Mouse (Mus musculus) midbrain, embryonic 11.5 days (tissue): ENCODE results near the gene Chd1l. TPM values are rescaled to one million over a fixed set of nuclear protein-coding genes. Genes with fewer than 3 reads are reported as not detected.
A peak's percentile ranks its signal among the peaks of the same experiment; 100 is the strongest.

ENCODE experiments used
- ATAC-seq: fragments of 200-750 bp; cut with Nextera tagmentation; 2 replicates; pipeline ENCODE4 v1.8.0; 2017; ENCODE audit warnings: moderate TSS enrichment, moderate library complexity; ENCODE audit not compliant: low FRiP score
- DNase-seq: peaks from one replicate; pipeline ENCODE4 v3.0.0; 2015; ENCODE audit warnings: low spot score; ENCODE audit errors: missing footprints
- H3K27ac ChIP-seq: fragments of 300-500 bp; sonication (generic); 2 replicates; pipeline ENCODE4 v1.5.1; 2014; ENCODE audit warnings: low read depth, low read length
- H3K27me3 ChIP-seq: fragments of 300-500 bp; sonication (generic); 2 replicates; pipeline ENCODE4 v1.6.1; 2014; ENCODE audit warnings: mild to moderate bottlenecking, low read length, moderate library complexity, mixed read lengths; ENCODE audit not compliant: control insufficient read depth, insufficient read depth
- H3K36me3 ChIP-seq: fragments of 300-500 bp; sonication (generic); 2 replicates; pipeline ENCODE4 v1.6.1; 2014; ENCODE audit warnings: mild to moderate bottlenecking, low read length, moderate library complexity, mixed read lengths; ENCODE audit not compliant: control insufficient read depth, insufficient read depth
- H3K4me1 ChIP-seq: fragments of 300-500 bp; sonication (generic); 2 replicates; pipeline ENCODE4 v1.6.1; 2014; ENCODE audit warnings: low read length; ENCODE audit not compliant: control insufficient read depth, insufficient read depth
- H3K4me2 ChIP-seq: fragments of 300-500 bp; sonication (generic); 2 replicates; pipeline ENCODE4 v1.6.1; 2014; ENCODE audit warnings: mild to moderate bottlenecking, moderate library complexity
- H3K4me3 ChIP-seq: fragments of 300-500 bp; sonication (generic); 2 replicates; pipeline ENCODE4 v1.5.1; 2014; ENCODE audit warnings: low read depth, low read length
- H3K9ac ChIP-seq: fragments of 300-500 bp; sonication (generic); 2 replicates; pipeline ENCODE4 v1.6.1; 2014; ENCODE audit warnings: low read length
- H3K9me3 ChIP-seq: fragments of 300-500 bp; sonication (generic); 2 replicates; pipeline ENCODE4 v1.6.1; 2016; ENCODE audit warnings: low read length; ENCODE audit not compliant: control insufficient read depth
- WGBS: fragments of 180-500 bp; shearing (Covaris S2); extraction: QIAGEN DNeasy Blood & Tissue Kit; methylation state at CpG from one replicate; pipeline ENCODE4 v1.1.7; 2014; 5-methylcytosine and 5-hydroxymethylcytosine counted together
- polyA plus RNA-seq: library from polyadenylated mRNA; unstranded; fragments of >200 nt; fragmentation: Nextera tagmentation; extraction: Ambion mirVana; gene quantifications from 2 replicates; pipeline ENCODE4 v1.2.1, GENCODE M21; 2014

The Chd1l gene
- polyA plus RNA-seq, result 20.1 and 20.4 TPM in 2 replicates

DNA sequence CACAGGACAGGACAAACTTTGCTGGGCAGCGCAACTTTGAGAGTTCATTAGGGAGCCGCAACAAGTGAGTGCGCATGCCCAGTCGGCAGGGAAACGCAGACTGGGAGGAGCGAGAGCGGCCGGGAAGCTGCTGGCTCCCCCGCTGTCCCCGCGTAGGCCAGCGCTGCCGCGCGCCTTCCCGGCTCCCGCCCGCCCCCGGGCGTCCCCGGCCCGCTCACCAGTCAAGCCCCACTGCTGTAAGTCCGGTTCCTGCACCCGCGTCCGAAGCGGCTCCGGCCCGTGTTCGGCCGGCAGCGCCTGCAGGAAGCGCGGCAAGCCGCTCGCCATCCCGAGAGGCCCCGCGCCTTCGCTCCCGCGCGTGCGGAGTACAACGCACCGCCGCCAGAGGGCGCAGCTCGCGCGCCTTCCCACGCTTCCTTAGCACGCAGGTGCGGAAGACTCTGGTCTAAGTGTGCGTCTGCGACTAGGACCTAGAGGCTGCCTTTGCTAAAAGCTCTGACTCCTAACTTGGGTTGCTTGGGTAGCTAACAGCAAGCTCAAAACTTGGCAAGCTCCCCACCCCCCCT, at the start of gene Chd1l:
TSS of gene Chd1l (minus strand) at position 359 of the 566 bp plus-strand sequence.
- Histone ChIP-seq H3K27me3 (no peaks in the 10 kb centered on the region), H3K9ac (peak within 1 kb of the TSS; percentile 90), H3K4me1 (peaks cover 3% of the 10 kb centered on the region; the same call in 1 of the 2 replicates), H3K9me3 (no peaks in the 10 kb centered on the region), H3K27ac (peak within 1 kb of the TSS; percentile 72), H3K36me3 (no peaks in the 10 kb centered on the region), H3K4me2 (peak within 1 kb of the TSS; percentile 58), H3K4me3 (peak within 1 kb of the TSS; percentile 68)
- ATAC-seq (peak; percentile 95), DNase-seq (peak; percentile 100)
- WGBS, result under 1% methylated on average over 50 of the region's 56 CpGs

DNA sequence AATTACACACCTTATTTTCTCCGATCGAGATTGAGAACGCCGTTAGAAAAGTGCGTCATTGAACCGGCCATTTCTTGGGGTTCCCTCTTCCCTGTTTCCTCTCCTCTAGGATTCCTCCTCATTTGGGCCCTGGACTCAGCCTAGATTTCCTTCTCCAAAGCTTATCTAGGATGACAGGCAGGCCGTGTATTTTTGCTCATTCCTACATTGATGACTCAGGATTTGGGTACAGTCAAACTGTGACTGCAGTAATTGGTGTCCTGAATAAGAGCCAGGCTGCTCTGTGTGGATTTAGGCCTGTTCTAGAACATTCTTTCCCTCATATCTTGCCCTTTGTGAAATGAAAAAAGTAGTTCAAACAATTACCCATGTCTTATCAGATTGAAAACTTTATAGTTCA, 49.7 kb upstream of the Chd1l start:
- WGBS, result 94% methylated on average over 7 of the region's 7 CpGs
- no peak overlapping the region for H3K4me3 ChIP-seq
- H3K4me1 ChIP-seq, result peaks cover 10% of the 10 kb centered on the region
- H3K9me3 ChIP-seq, result no peaks in the 10 kb centered on the region
- ATAC-seq (no peak), DNase-seq (no peak)
- no peak overlapping the region for H3K9ac ChIP-seq
- no peaks in the 10 kb centered on the region for H3K27me3 ChIP-seq
- H3K36me3 ChIP-seq, result no peaks in the 10 kb centered on the region
- H3K27ac ChIP-seq, result no peak overlapping the region
- H3K4me2 ChIP-seq, result no peak overlapping the region

DNA sequence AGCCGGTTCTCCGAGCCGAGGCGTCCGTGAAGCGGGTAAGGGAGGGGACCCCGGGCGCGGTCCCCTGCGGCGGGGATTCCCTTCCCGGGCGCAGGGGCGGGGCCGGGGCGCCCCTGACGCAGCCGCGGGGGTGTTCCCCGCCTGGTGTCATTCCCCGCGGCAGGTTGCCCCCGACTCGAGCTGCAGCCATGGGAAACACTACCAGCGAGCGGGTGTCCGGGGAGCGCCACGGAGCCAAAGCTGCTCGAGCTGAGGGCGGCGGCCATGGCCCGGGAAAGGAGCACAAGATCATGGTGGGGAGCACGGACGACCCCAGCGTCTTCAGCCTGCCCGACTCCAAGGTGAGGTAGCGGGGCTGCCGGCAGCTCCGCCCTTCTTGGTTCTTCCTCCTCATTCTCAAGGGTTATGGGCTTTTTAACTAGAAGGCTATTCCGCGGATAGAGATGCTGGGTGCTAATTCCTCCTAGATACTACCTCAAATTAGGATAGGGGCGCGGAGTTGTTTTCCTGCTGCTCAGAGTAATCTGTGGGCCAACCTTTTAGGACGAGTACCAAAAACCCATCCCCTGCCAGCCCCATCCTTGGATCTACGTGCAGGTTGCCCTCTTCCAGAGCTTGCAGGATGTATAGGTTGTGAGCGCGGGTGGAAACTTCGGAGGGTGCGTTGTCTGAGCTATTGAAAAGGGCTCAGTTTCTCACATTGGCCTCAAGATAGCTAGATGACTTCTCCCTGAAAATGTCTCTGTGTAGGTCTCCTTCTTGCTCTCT, 48.6 kb upstream of the Chd1l start:
- Histone ChIP-seq H3K4me3 (peak overlapping the region; percentile 83), H3K27me3 (no peaks in the 10 kb centered on the region), H3K36me3 (no peaks in the 10 kb centered on the region), H3K4me1 (peaks cover 10% of the 10 kb centered on the region), H3K9ac (peak overlapping the region; percentile 74), H3K4me2 (peak overlapping the region; percentile 76), H3K27ac (no peak overlapping the region), H3K9me3 (no peaks in the 10 kb centered on the region; the same call in 1 of the 2 replicates)
- under 1% methylated on average over 48 of the region's 50 CpGs for WGBS
- DNase-seq (no peak), ATAC-seq (no peak; the same call in 1 of the 2 replicates)

DNA sequence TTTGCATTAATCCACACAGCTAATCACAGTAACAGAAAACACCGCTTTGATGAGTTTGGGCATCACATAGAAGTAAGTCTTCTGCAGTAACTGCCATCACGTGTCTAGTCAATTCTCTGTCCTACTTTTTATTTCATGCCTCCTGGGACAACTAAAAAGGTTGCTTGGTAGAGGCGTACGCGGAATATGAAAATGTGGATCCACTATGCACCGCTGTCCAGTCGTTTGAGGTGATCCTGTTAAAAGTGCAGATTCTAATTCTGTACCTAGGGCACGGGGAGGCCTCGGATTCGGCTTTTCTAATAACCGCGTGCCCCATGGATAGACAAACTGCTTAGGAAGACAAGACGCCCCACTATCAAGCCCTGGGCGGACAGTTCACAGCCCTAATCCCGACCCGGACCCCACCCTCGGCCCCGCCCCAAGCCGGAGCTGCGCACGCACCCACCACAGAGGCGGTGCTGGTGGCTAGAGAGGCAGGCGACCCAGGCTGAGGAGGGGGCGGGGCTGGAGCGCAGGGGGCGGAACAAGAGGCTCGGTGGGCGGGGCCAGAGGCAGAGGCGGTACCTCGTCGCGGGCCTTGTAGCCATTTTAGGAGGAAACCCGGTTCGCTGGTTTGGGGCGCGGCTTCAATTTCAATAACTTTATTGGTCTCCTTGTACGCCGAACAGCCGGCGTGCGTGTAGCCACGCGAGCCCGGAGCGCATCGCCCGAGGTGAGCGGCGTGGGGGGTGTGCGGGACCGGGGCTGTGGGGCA, 47.8 kb upstream of the Chd1l start, which contains the start of gene Prkab2:
TSS of gene Prkab2 (plus strand) at position 539 of the 757 bp plus-strand sequence.
- H3K4me3 ChIP-seq, result peak within 1 kb of the TSS; percentile 83

DNA sequence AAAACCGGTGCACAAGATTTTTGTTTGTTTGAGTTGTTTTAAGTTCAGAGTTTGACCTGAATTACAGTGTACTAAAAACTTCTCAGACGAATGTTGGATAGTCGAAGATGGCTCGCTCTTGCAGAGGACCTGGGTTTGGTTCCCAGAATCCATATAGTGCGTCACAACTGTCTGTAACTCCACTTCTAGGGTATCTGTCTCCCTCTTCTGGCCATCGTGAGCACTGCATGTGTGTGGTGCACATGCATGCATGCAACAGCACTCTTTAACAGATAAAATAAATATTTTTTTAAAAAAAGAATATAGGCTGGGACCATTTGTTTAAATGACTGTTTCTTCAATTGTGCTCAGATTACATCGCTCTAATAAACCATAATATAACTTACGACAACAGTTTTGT, 44.9 kb upstream of the Chd1l start:
- no peak overlapping the region for H3K9ac ChIP-seq
- ATAC-seq (no peak), DNase-seq (no peak)
- no peak overlapping the region for H3K4me3 ChIP-seq
- H3K9me3 ChIP-seq, result no peaks in the 10 kb centered on the region; the same call in 1 of the 2 replicates
- H3K27me3 ChIP-seq, result no peaks in the 10 kb centered on the region
- H3K4me1 ChIP-seq, result peaks cover 10% of the 10 kb centered on the region
- no peak overlapping the region for H3K27ac ChIP-seq
- H3K36me3 ChIP-seq, result no peaks in the 10 kb centered on the region
- WGBS, result 84% methylated on average over 8 of the region's 8 CpGs
- H3K4me2 ChIP-seq, result no peak overlapping the region

More for the DNA sequence above, 47.8 kb upstream of the Chd1l start, which contains the start of gene Prkab2:
- Histone ChIP-seq H3K27ac (no peak within 1 kb of the TSS), H3K4me2 (peak within 1 kb of the TSS; percentile 76), H3K9ac (peak within 1 kb of the TSS; percentile 74), H3K4me1 (peaks cover 10% of the 10 kb centered on the region), H3K9me3 (no peaks in the 10 kb centered on the region; the same call in 1 of the 2 replicates), H3K27me3 (no peaks in the 10 kb centered on the region), H3K36me3 (no peaks in the 10 kb centered on the region)
- 3% methylated on average over 49 of the region's 51 CpGs for WGBS
- ATAC-seq, result peak; percentile 98
- peak; percentile 100 for DNase-seq

DNA sequence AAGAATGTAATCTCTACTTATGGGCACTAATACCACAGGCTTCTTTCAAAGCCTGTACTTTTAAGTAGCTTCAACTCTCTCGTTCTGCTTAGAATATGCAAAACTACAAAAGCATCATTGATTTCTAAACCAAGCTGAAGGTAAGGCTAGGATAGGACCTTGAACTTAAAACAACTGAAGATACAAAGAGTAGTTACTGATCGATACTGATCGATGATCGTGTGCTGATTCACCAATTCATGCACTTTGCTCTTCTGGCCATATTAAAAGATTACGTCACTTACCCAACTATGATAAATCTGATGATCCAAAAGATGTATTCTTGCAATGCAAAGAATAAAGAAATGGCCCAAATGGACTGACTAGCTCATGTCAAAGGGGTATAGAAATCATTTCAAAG, 43.8 kb upstream of the Chd1l start:
- ATAC-seq (no peak), DNase-seq (no peak)
- Histone ChIP-seq H3K4me1 (peaks cover 2% of the 10 kb centered on the region; the same call in 1 of the 2 replicates), H3K4me3 (no peak overlapping the region), H3K27ac (no peak overlapping the region), H3K4me2 (no peak overlapping the region), H3K36me3 (no peaks in the 10 kb centered on the region), H3K9me3 (no peaks in the 10 kb centered on the region; the same call in 1 of the 2 replicates), H3K9ac (no peak overlapping the region), H3K27me3 (no peaks in the 10 kb centered on the region)
- 92% methylated on average over 5 of the region's 5 CpGs for WGBS

DNA sequence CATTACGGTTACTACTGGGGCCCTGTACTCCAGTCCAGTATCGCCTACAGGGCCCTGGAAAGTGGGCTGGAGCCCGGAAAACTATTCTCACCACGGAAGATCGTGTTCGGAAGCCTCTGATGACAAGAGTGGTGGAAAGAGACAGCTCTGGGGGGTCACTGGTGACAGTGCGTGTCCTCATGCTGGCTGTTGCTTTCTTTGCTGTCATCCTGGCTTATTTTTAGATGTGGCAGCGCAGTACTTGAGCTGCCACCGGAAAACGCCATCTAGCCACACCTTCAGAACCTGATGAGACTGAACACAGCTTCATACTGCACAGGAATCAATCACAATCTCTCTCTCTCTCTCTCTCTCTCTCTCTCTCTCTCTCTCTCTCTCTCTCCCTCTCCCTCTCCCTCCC, 41.6 kb upstream of the Chd1l start:
- no peaks in the 10 kb centered on the region for H3K27me3 ChIP-seq
- ATAC-seq, result no peak
- no peaks in the 10 kb centered on the region; the same call in 1 of the 2 replicates for H3K9me3 ChIP-seq
- no peak overlapping the region for H3K27ac ChIP-seq
- no peak overlapping the region for H3K4me3 ChIP-seq
- WGBS, result 85% methylated on average over 10 of the region's 10 CpGs
- H3K4me2 ChIP-seq, result no peak overlapping the region
- no peak for DNase-seq
- H3K4me1 ChIP-seq, result no peaks in the 10 kb centered on the region
- H3K36me3 ChIP-seq, result no peaks in the 10 kb centered on the region
- H3K9ac ChIP-seq, result no peak overlapping the region

DNA sequence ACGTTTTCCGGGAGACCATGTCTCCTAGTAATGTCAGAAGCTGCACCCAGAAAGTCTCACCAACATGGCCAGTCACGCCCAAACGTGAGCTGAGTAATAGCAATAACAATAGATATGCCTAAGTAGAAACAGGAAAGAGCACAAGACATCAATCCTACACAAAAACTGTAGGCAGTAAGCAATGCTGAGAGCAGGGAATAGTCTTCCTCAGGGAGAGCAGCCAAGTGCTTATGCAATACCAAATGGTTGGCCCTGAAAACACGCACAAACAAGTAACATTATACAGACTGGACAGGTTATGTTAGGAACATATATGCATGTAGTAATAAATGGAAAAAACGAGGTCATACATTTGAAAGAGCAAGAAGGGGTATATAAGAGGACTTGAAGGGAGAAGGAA, 39.5 kb upstream of the Chd1l start:
- H3K4me1 ChIP-seq, result no peaks in the 10 kb centered on the region
- H3K36me3 ChIP-seq, result no peaks in the 10 kb centered on the region
- no peak overlapping the region for H3K27ac ChIP-seq
- H3K27me3 ChIP-seq, result no peaks in the 10 kb centered on the region
- no peak overlapping the region for H3K4me3 ChIP-seq
- 82% methylated on average over 6 of the region's 6 CpGs for WGBS
- DNase-seq (no peak), ATAC-seq (no peak)
- H3K4me2 ChIP-seq, result no peak overlapping the region
- no peak overlapping the region for H3K9ac ChIP-seq
- H3K9me3 ChIP-seq, result no peaks in the 10 kb centered on the region; the same call in 1 of the 2 replicates
